Mouse (Mus musculus) lung, embryonic 14.5 days (tissue): Measurements from ENCODE around the gene Commd1. TPM values are rescaled to one million over a fixed set of nuclear protein-coding genes. Genes with fewer than 3 reads are reported as not detected.
A peak's percentile ranks its signal among the peaks of the same experiment; 100 is the strongest.

ENCODE experiments used
- ATAC-seq: fragments of 200-750 bp; cut with Nextera tagmentation; 2 replicates; pipeline ENCODE4 v1.8.0; 2017; ENCODE audit warnings: mild to moderate bottlenecking, moderate TSS enrichment, moderate library complexity; ENCODE audit not compliant: insufficient read depth
- DNase-seq: peaks from one replicate; pipeline ENCODE4 v3.0.0-alpha.2; 2015
- H3K27ac ChIP-seq: fragments of 300-500 bp; sonication (generic); 2 replicates; pipeline ENCODE4 v1.5.1; 2014; ENCODE audit warnings: low read depth, mild to moderate bottlenecking, moderate library complexity
- H3K27me3 ChIP-seq: fragments of 300-500 bp; sonication (generic); 2 replicates; pipeline ENCODE4 v1.6.1; 2014; ENCODE audit warnings: low read length, control low read depth; ENCODE audit not compliant: insufficient read depth
- H3K36me3 ChIP-seq: fragments of 300-500 bp; sonication (generic); 2 replicates; pipeline ENCODE4 v1.6.1; 2014; ENCODE audit warnings: control low read depth; ENCODE audit not compliant: insufficient read depth
- H3K4me1 ChIP-seq: fragments of 300-500 bp; sonication (generic); 2 replicates; pipeline ENCODE4 v1.6.1; 2014; ENCODE audit warnings: antibody characterized with exemption, control low read depth; ENCODE audit not compliant: insufficient read depth
- H3K4me2 ChIP-seq: fragments of 300-500 bp; sonication (generic); 2 replicates; pipeline ENCODE4 v1.6.1; 2014; ENCODE audit warnings: mild to moderate bottlenecking
- H3K4me3 ChIP-seq: fragments of 300-500 bp; sonication (generic); 2 replicates; pipeline ENCODE4 v1.5.1; 2014; ENCODE audit warnings: low read depth, low read length
- H3K9ac ChIP-seq: fragments of 300-500 bp; sonication (generic); 2 replicates; pipeline ENCODE4 v1.6.1; 2014
- H3K9me3 ChIP-seq: fragments of 300-500 bp; sonication (generic); 2 replicates; pipeline ENCODE4 v1.6.1; 2016; ENCODE audit warnings: low read depth, low read length, control low read depth
- CTCF ChIP-seq: IDR thresholded peaks from 2 replicates; pipeline ENCODE4 v1.5.1; 2016; ENCODE audit warnings: antibody characterized with exemption, low read depth
- WGBS: fragments of 180-500 bp; shearing (Covaris S2); extraction: QIAGEN DNeasy Blood & Tissue Kit; methylation state at CpG from one replicate; pipeline ENCODE4 v1.1.7; 2014; 5-methylcytosine and 5-hydroxymethylcytosine counted together
- polyA plus RNA-seq: library from polyadenylated mRNA; unstranded; fragments of >200 nt; fragmentation: Nextera tagmentation; extraction: Ambion mirVana; gene quantifications from 2 replicates; pipeline ENCODE4 v1.2.1, GENCODE M21; 2014

The Commd1 gene
- polyA plus RNA-seq, 1 experiment from 2014 or later = 422 TPM

GRCm38 (mm10) chr11:22978711-22979110 is 3.5 kb downstream of the Commd1 start:
- ATAC-seq = no peak
- 60% methylated on average over 1 of the region's 1 CpGs for WGBS
- H3K27me3 ChIP-seq = no peaks in the 10 kb centered on the region
- H3K9ac ChIP-seq = no peak overlapping the region
- H3K9me3 ChIP-seq = 0 out of 2 replicates have a peak, but pooled peaks cover 2% of the 10 kb centered on the region
- no peak for DNase-seq
- H3K36me3 ChIP-seq = peaks cover 30% of the 10 kb centered on the region; the same call in 1 of the 2 replicates
- no peak overlapping the region for H3K4me2 ChIP-seq
- H3K4me3 ChIP-seq = no peak overlapping the region
- TF ChIP-seq CTCF = no peak
- H3K4me1 ChIP-seq = 0 out of 2 replicates have a peak, but pooled peaks cover 5% of the 10 kb centered on the region
- H3K27ac ChIP-seq = no peak overlapping the region

GRCm38 (mm10) chr11:22978215-22978614 is 4.0 kb downstream of the Commd1 start:
- ATAC-seq = no peak
- no peak overlapping the region for H3K9ac ChIP-seq

GRCm38 (mm10) chr11:22973599-22973998 is 8.6 kb downstream of the Commd1 start:
- 44% methylated on average over 14 of the region's 14 CpGs for WGBS

More at GRCm38 (mm10) chr11:22978215-22978614, 4.0 kb downstream of the Commd1 start:
- H3K4me2 ChIP-seq = no peak overlapping the region
- whole genome bisulfite sequencing = 88% methylated on average over 3 of the region's 3 CpGs
- TF ChIP-seq CTCF = no peak
- no peak for DNase-seq
- peaks cover 30% of the 10 kb centered on the region; the same call in 1 of the 2 replicates for H3K36me3 ChIP-seq
- H3K27ac ChIP-seq = no peak overlapping the region
- H3K9me3 ChIP-seq = 0 out of 2 replicates have a peak, but pooled peaks cover 5% of the 10 kb centered on the region
- H3K27me3 ChIP-seq = no peaks in the 10 kb centered on the region
- H3K4me3 ChIP-seq = no peak overlapping the region
- 0 out of 2 replicates have a peak, but pooled peaks cover 5% of the 10 kb centered on the region for H3K4me1 ChIP-seq

GRCm38 (mm10) chr11:22972746-22973526 is 9.2 kb downstream of the Commd1 start:
- WGBS = 43% methylated on average over 41 of the region's 46 CpGs
- peak; percentile 86 for DNase-seq
- H3K4me1 ChIP-seq = no peaks in the 10 kb centered on the region
- peak overlapping the region; percentile 88 for H3K27ac ChIP-seq
- H3K4me3 ChIP-seq = peak overlapping the region; percentile 56
- no peaks in the 10 kb centered on the region for H3K27me3 ChIP-seq
- peaks cover 25% of the 10 kb centered on the region; the same call in 1 of the 2 replicates for H3K36me3 ChIP-seq
- no peak for TF ChIP-seq CTCF
- peak overlapping the region; percentile 78 for H3K4me2 ChIP-seq
- peak overlapping the region; percentile 56 for H3K9ac ChIP-seq
- peak; percentile 77 for ATAC-seq
- H3K9me3 ChIP-seq = peaks cover 28% of the 10 kb centered on the region; the same call in 1 of the 2 replicates

More at GRCm38 (mm10) chr11:22973599-22973998, 8.6 kb downstream of the Commd1 start:
- Histone ChIP-seq H3K9ac (peak overlapping the region; percentile 54), H3K4me2 (peak overlapping the region; percentile 70), H3K9me3 (peaks cover 28% of the 10 kb centered on the region; the same call in 1 of the 2 replicates), H3K36me3 (peaks cover 30% of the 10 kb centered on the region; the same call in 1 of the 2 replicates), H3K27ac (0 out of 2 replicates have a peak overlapping the region, but pooled peaks have one; percentile 75), H3K4me1 (no peaks in the 10 kb centered on the region), H3K4me3 (peak overlapping the region; percentile 56), H3K27me3 (no peaks in the 10 kb centered on the region)
- TF ChIP-seq CTCF = no peak
- ATAC-seq = no peak
- peak; percentile 30 for DNase-seq

- peak within 1 kb of the TSS; percentile 88 for H3K27ac ChIP-seq
- 49% methylated on average over 56 of the region's 56 CpGs for WGBS
- peaks cover 17% of the 10 kb centered on the region; the same call in 1 of the 2 replicates for H3K36me3 ChIP-seq
- no peak for TF ChIP-seq CTCF
- H3K4me3 ChIP-seq = peak within 1 kb of the TSS; percentile 56
- ATAC-seq (peak; percentile 88), DNase-seq (peak; percentile 82)
- H3K9ac ChIP-seq = peak within 1 kb of the TSS; percentile 56
- H3K4me2 ChIP-seq = peak within 1 kb of the TSS; percentile 78
- H3K4me1 ChIP-seq = no peaks in the 10 kb centered on the region
- H3K27me3 ChIP-seq = no peaks in the 10 kb centered on the region
- H3K9me3 ChIP-seq = peaks cover 28% of the 10 kb centered on the region; the same call in 1 of the 2 replicates
Observed at GRCm38 (mm10) chr11:22971835-22972709, 10.1 kb downstream of the Commd1 start, which contains the start of gene Zrsr1. Zrsr1 (plus strand) TSS chr11:22972005.

- DNase-seq (no peak), ATAC-seq (no peak)
- no peak overlapping the region for H3K9ac ChIP-seq
- H3K36me3 ChIP-seq = peaks cover 12% of the 10 kb centered on the region; the same call in 1 of the 2 replicates
- H3K4me1 ChIP-seq = no peaks in the 10 kb centered on the region
- no peak overlapping the region for H3K4me3 ChIP-seq
- H3K27me3 ChIP-seq = no peaks in the 10 kb centered on the region
- H3K27ac ChIP-seq = no peak overlapping the region
- no peak overlapping the region for H3K4me2 ChIP-seq
- no peak for TF ChIP-seq CTCF
- 89% methylated on average over 1 of the region's 1 CpGs for WGBS
- peaks cover 28% of the 10 kb centered on the region; the same call in 1 of the 2 replicates for H3K9me3 ChIP-seq
Observed at GRCm38 (mm10) chr11:22970546-22970945, 11.6 kb downstream of the Commd1 start.
